17 mouse cellular contexts compared by ENCODE assay signal in genomic region chr9:11396829-11397228, GRCm38 (mm10).
"Had no signal": no experiment of that assay in that cellular context is flagged by ENCODE, and none has a peak within 500 bp of the region (broad histone marks: within the 10 kb centered on the region; RNA-seq: fewer than 3 reads in every experiment).

No protein-coding gene starts in this region.

- DNase-seq: gastrocnemius, postnatal 14 days; gastrocnemius, postnatal 36 days; heart, adult 11 months; heart, adult 2 months; heart, postnatal 14 days; heart, postnatal 4 days; kidney, adult 18-20 months; kidney, adult 8-10 months; kidney, postnatal 10 days; kidney, postnatal 25 days; layer of hippocampus, adult 9-11 months; layer of hippocampus, postnatal 36 days; left cerebral cortex, postnatal 4 days had no signal

- ATAC-seq: hindbrain, embryonic 16.5 days; intestine, embryonic 15.5 days; intestine, postnatal 0 days; liver, embryonic 12.5 days had no signal
